In the genomic region with DNA sequence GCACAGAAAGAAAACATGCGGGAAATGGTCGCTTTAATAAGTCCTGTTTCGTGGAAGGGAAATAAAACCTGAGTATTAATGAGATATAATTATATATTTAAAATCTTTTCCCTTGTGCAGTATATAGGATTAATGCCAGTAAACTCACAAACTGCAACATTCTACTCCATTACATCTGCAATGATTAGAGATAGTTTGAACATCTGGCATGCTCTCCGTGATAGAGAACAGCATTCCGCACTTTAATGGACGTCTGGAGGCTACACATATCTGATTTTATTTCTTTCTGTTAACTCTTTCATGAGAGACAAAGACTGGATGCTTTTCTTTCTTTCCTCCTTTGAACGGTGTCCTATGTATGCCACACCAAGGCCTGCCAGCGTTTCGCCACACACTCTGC, we compare ENCODE assay signal across 21 mouse cellular contexts.
"Had no signal": no experiment of that assay in that cellular context is flagged by ENCODE, and none has a peak within 500 bp of the region (broad histone marks: within the 10 kb centered on the region; RNA-seq: fewer than 3 reads in every experiment).

No protein-coding gene starts in this region.

- ATAC-seq: intestine, postnatal 0 days; liver, embryonic 12.5 days had no signal

- H3K4me3 ChIP-seq: heart, embryonic 10.5 days; heart, embryonic 12.5 days; hindbrain, embryonic 10.5 days; hindbrain, embryonic 12.5 days; hindbrain, embryonic 15.5 days; layer of hippocampus, adult 2 months; left cerebral cortex, adult 2 months; liver, embryonic 12.5 days had no signal

- H3K4me2 ChIP-seq: heart, embryonic 12.5 days; hindbrain, embryonic 12.5 days; hindbrain, embryonic 15.5 days; liver, embryonic 12.5 days had no signal

- H3K9ac ChIP-seq: heart, embryonic 12.5 days; hindbrain, embryonic 12.5 days; hindbrain, embryonic 15.5 days; liver, embryonic 12.5 days; liver, embryonic 14.5 days had no signal

- H3K27me3 ChIP-seq: heart, embryonic 12.5 days; hindbrain, embryonic 12.5 days; hindbrain, embryonic 15.5 days; liver, embryonic 12.5 days had no signal

- DNase-seq: gastrocnemius, adult 2 months; gastrocnemius, postnatal 10 days; gastrocnemius, postnatal 25 days; heart, postnatal 10 days; heart, postnatal 4 days; kidney, adult 18-20 months; kidney, adult 8-10 months; kidney, postnatal 10 days; kidney, postnatal 25 days; kidney, postnatal 4 days had no signal

- H3K9me3 ChIP-seq: heart, embryonic 10.5 days; heart, embryonic 12.5 days; hindbrain, embryonic 10.5 days; hindbrain, embryonic 12.5 days; hindbrain, embryonic 15.5 days; liver, embryonic 12.5 days had no signal

- H3K4me1 ChIP-seq: liver, embryonic 12.5 days had no signal

- H3K36me3 ChIP-seq: heart, embryonic 10.5 days; heart, embryonic 12.5 days; hindbrain, embryonic 10.5 days; hindbrain, embryonic 12.5 days; hindbrain, embryonic 15.5 days; liver, embryonic 12.5 days had no signal

- H3K27ac ChIP-seq: gastrocnemius, adult 2 months; heart, embryonic 10.5 days; hindbrain, embryonic 10.5 days; hindbrain, embryonic 12.5 days; hindbrain, embryonic 15.5 days; hindbrain, postnatal 0 days; layer of hippocampus, adult 2 months; left cerebral cortex, adult 2 months; liver, embryonic 12.5 days; liver, embryonic 14.5 days had no signal
